Mouse (Mus musculus) lung, adult 2 months (tissue): Measurements from ENCODE around the gene Arhgap35.

Experiments used
- CTCF ChIP-seq: fragments of 200-500 bp; IDR thresholded peaks from 2 replicates; pipeline ENCODE4 v1.5.1; 2011; ENCODE audit warnings: mild to moderate bottlenecking, low read length, control low read depth; ENCODE audit not compliant: insufficient read depth
- POLR2A ChIP-seq: fragments of 200-500 bp; IDR thresholded peaks from 2 replicates; pipeline ENCODE4 v1.6.1; 2011; ENCODE audit warnings: low read depth, mild to moderate bottlenecking, control low read depth, low read length, borderline replicate concordance; ENCODE audit errors: extremely low read depth

DNA sequence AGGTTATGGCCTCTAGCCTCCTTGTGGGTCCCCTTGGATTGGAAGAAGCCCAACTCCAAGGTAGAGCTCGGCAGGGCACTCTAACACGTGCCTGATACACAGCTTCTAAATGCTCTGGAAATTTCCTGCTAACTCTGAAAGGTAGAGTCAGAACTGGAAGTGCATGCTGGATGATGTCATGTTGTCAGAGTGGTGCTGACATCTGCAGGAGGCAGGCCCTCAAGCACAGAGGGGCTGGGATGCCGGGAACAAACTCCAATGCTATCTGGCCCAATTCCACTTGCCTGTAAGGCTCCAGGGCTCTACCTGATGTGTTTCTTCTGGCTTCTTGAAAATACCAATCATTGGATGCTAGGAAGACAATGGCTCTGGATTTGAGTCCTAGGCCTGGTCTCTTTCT, 89.3 kb downstream of the Arhgap35 start:
- TF ChIP-seq CTCF (no peak), POLR2A (no peak)
